Mouse (Mus musculus) olfactory bulb, adult 2 months (tissue): Measurements from ENCODE around the gene Dlx2. TPM values are rescaled to one million over a fixed set of nuclear protein-coding genes. Genes with fewer than 3 reads are reported as not detected.

Source experiments
- H3K27ac ChIP-seq: fragments of 200-500 bp; 2 replicates; pipeline ENCODE4 v1.5.1; 2012; ENCODE audit warnings: low read depth, low read length; ENCODE audit not compliant: insufficient read depth
- H3K4me1 ChIP-seq: fragments of 200-500 bp; 2 replicates; pipeline ENCODE4 v1.6.1; 2012; ENCODE audit warnings: low read length; ENCODE audit not compliant: control insufficient read depth, insufficient read depth
- H3K4me3 ChIP-seq: fragments of 200-500 bp; 2 replicates; pipeline ENCODE4 v1.5.1; 2012; ENCODE audit warnings: mild to moderate bottlenecking, low read depth, low read length, moderate library complexity; ENCODE audit not compliant: insufficient read depth
- CTCF ChIP-seq: fragments of 200-500 bp; IDR thresholded peaks from 2 replicates; pipeline ENCODE4 v1.5.1; 2012; ENCODE audit warnings: low read depth, mild to moderate bottlenecking, low read length, moderate library complexity; ENCODE audit not compliant: insufficient read depth
- POLR2A ChIP-seq: fragments of 200-500 bp; IDR thresholded peaks from 2 replicates; pipeline ENCODE4 v1.6.1; 2012; ENCODE audit warnings: mild to moderate bottlenecking, low read depth, low read length, moderate library complexity; ENCODE audit not compliant: insufficient read depth
- WGBS: fragments of 180-500 bp; shearing (Covaris S2); methylation state at CpG from one replicate; pipeline ENCODE4 v1.1.7; 2018; 5-methylcytosine and 5-hydroxymethylcytosine counted together
- polyA plus RNA-seq: library from polyadenylated mRNA; stranded (reverse); fragments of >200 nt; gene quantifications from 2 replicates; pipeline ENCODE4 v1.2.4, GENCODE M21; 2012; ENCODE audit warnings: low replicate concordance; ENCODE audit not compliant: missing spikeins, insufficient read depth, insufficient read length

Gene Dlx2
- polyA plus RNA-seq, 1 experiment: not detected

GRCm38 (mm10) chr2:71522871-71523270 is 23.7 kb downstream of the Dlx2 start:
- WGBS: 30% methylated on average over 4 of the region's 4 CpGs
- TF ChIP-seq CTCF (no peak), POLR2A (no peak)
- H3K4me1 ChIP-seq: peaks cover 39% of the 10 kb centered on the region
- peak overlapping the region; percentile 71 for H3K27ac ChIP-seq
- no peak overlapping the region for H3K4me3 ChIP-seq

- peaks cover 16% of the 10 kb centered on the region for H3K4me1 ChIP-seq
- 19% methylated on average over 8 of the region's 8 CpGs for WGBS
- H3K27ac ChIP-seq: peak overlapping the region; percentile 69
- H3K4me3 ChIP-seq: no peak overlapping the region
- no peak for TF ChIP-seq CTCF
- TF ChIP-seq POLR2A: no peak
Measured at GRCm38 (mm10) chr2:71517466-71518099, 29.0 kb downstream of the Dlx2 start.

GRCm38 (mm10) chr2:71516995-71517394 is 29.6 kb downstream of the Dlx2 start:
- Histone ChIP-seq H3K4me1 (peaks cover 16% of the 10 kb centered on the region), H3K27ac (peak overlapping the region; percentile 69; the same call in 1 of the 2 replicates), H3K4me3 (no peak overlapping the region)
- 24% methylated on average over 4 of the region's 4 CpGs for WGBS
- TF ChIP-seq CTCF (no peak), POLR2A (no peak)

- Histone ChIP-seq H3K4me1 (peaks cover 5% of the 10 kb centered on the region; the same call in 1 of the 2 replicates), H3K4me3 (no peak overlapping the region), H3K27ac (peak overlapping the region; percentile 94)
- 31% methylated on average over 9 of the region's 9 CpGs for WGBS
- TF ChIP-seq POLR2A (no peak), CTCF (no peak)
Measured at GRCm38 (mm10) chr2:71512326-71512725, 34.2 kb downstream of the Dlx2 start.

GRCm38 (mm10) chr2:71511209-71511608 is 35.3 kb downstream of the Dlx2 start:
- H3K27ac ChIP-seq: no peak overlapping the region
- no peak overlapping the region for H3K4me3 ChIP-seq
- 89% methylated on average over 7 of the region's 7 CpGs for WGBS
- H3K4me1 ChIP-seq: peaks cover 5% of the 10 kb centered on the region; the same call in 1 of the 2 replicates
- TF ChIP-seq POLR2A (no peak), CTCF (no peak)

GRCm38 (mm10) chr2:71504852-71505251 is 41.7 kb downstream of the Dlx2 start:
- Histone ChIP-seq H3K4me3 (no peak overlapping the region), H3K27ac (no peak overlapping the region), H3K4me1 (peaks cover 5% of the 10 kb centered on the region)
- no peak for TF ChIP-seq POLR2A
- 79% methylated on average over 9 of the region's 9 CpGs for WGBS

- TF ChIP-seq CTCF: no peak
- TF ChIP-seq POLR2A: no peak
- H3K4me3 ChIP-seq: no peak overlapping the region
- WGBS: 44% methylated on average over 16 of the region's 16 CpGs
- peaks cover 8% of the 10 kb centered on the region for H3K4me1 ChIP-seq
- H3K27ac ChIP-seq: no peak overlapping the region; the same call in 1 of the 2 replicates
Measured at GRCm38 (mm10) chr2:71499276-71500230, 47.0 kb downstream of the Dlx2 start.

GRCm38 (mm10) chr2:71497175-71497574 is 49.4 kb downstream of the Dlx2 start:
- TF ChIP-seq POLR2A: no peak
- no peak for TF ChIP-seq CTCF
- Histone ChIP-seq H3K4me3 (no peak overlapping the region), H3K4me1 (peaks cover 9% of the 10 kb centered on the region), H3K27ac (no peak overlapping the region)
- 60% methylated on average over 5 of the region's 5 CpGs for WGBS

GRCm38 (mm10) chr2:71494971-71495370 is 51.6 kb downstream of the Dlx2 start:
- WGBS: 52% methylated on average over 4 of the region's 4 CpGs
- Histone ChIP-seq H3K27ac (peak overlapping the region; percentile 83), H3K4me3 (no peak overlapping the region), H3K4me1 (peaks cover 9% of the 10 kb centered on the region)
- TF ChIP-seq POLR2A (no peak), CTCF (no peak)

GRCm38 (mm10) chr2:71494503-71494902 is 52.1 kb downstream of the Dlx2 start:
- WGBS: 34% methylated on average over 10 of the region's 10 CpGs
- Histone ChIP-seq H3K4me1 (peaks cover 9% of the 10 kb centered on the region), H3K4me3 (no peak overlapping the region), H3K27ac (peak overlapping the region; percentile 83)
- TF ChIP-seq CTCF (no peak), POLR2A (no peak)

Other genes starting within 250 kb of the Dlx2 start
- not detected in 2 replicates for gene Slc25a12, start 179.0 kb downstream of the Dlx2 start, polyA plus RNA-seq
- gene Hat1, start 157.8 kb downstream of the Dlx2 start, polyA plus RNA-seq: not detected in 2 replicates
- gene Metap1d, start 93.5 kb downstream of the Dlx2 start, polyA plus RNA-seq: not detected in 2 replicates
- gene Dlx1, start 18.6 kb downstream of the Dlx2 start, polyA plus RNA-seq: 355 TPM in 1 of 2 replicates, not detected in the other
- 258 TPM in 1 of 2 replicates, not detected in the other for gene Itga6, start 198.9 kb upstream of the Dlx2 start, polyA plus RNA-seq